Mouse (Mus musculus) layer of hippocampus, adult 9-11 months (tissue): ENCODE measurements around the gene Ren1.

Source experiments
- DNase-seq: peaks from one replicate; pipeline ENCODE4 v3.0.0; 2022

Ren1 gene

GRCm38 (mm10) chr1:133346531-133346930 lies 3.8 kb upstream of the Ren1 start:
- no peak for DNase-seq

DNA sequence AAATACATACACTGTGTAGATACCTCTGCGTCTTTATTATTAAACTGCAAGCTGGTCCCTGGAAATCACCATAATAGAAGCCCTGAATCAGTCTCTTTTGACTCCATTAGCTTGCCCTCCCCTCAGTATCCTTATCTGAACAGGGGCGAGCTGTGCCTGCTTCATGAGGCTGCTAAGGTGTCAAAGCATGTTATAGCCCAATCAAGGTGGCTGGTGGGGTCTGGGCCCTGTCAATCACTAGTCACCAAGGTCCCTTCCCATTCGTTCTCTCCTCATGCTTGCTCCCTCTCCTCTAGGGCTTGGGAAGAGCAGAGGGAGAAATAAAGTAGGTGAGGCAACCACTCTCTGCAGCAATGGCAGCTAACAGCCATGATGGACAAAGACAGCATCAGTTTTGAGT lies 3.1 kb upstream of the Ren1 start:
- DNase-seq, result no peak

DNA sequence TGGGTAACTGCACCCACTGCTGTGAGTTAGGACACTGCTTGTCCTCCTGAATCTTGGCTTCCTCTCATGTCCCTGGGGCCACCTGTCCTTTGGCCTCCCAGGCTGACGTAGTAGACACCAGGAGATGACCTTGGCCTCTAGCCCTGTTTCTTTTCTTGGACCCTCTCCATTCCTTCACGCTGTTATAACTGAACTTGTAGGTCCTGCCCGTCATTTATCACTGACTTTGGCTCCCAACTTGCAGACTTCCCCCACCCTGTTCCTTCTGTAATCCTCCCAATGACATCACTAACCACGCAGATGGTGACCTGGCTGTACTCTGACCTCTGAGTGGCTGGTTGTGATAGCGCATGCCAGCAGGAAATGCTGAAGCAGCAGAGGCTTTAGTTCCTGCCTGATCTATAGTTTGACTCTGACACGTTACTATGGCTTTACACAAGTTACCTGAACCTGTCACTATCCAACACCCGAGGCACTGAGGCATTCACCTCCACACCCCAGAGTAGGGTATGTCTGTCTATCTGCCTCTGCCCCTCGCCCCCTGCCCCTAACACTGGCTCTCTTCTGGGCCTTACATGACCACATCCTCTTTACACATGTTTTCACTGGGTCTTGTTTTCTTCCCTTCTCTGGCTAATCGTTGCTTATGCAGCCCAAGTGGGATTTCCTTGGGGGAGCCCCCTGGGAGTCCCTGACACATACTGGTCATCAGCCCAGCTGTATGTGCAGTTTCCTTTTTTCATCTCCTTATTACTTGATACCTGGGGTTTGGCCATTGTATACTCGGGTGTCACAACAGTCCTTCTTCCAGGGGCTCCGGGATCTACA lies 2.4 kb upstream of the Ren1 start:
- no peak for DNase-seq

DNA sequence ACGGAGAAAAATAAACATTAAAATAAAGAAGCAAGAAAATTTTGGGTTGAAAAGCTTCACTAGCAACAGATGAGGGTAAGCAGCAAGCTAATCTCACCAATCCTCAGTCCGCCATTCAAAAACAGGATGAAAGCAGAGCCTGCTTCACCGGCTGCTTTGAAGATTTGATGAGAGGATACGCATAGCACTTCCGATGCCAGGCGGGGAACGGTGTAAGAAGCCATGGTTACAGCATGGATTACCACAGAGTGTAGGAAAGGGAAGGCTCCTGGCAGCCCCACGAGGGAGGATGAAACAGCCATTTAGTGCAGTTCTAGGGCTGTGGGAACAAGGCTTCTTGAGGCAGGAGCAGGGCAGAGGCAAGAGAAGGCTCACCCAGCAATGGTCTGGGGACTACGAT lies 1.5 kb downstream of the Ren1 start:
- DNase-seq, result no peak

DNA sequence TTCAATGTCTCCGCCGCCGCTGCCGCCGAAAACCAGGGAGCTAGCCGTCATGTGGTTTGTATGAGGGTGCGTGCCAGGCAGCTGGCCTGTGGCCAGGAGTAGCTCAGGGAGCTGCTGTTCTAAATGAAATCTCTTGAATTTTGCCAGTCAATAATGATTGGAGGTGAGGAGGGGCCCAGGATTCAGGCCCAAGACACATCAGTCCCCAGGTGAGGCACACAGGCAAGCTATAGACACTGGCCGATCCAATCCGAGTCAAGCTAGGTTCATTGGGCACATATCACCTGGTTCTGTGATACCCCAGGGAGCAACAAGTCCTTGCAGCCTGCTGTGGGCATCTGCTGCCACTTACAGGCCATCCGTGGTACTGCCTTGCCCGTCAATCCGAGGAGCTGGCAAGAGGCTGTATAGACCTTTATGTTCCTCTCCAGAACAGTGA lies 3.1 kb downstream of the Ren1 start:
- DNase-seq, result peak; percentile 69

GRCm38 (mm10) chr1:133355469-133355868 lies 5.2 kb downstream of the Ren1 start:
- DNase-seq, result no peak

DNA sequence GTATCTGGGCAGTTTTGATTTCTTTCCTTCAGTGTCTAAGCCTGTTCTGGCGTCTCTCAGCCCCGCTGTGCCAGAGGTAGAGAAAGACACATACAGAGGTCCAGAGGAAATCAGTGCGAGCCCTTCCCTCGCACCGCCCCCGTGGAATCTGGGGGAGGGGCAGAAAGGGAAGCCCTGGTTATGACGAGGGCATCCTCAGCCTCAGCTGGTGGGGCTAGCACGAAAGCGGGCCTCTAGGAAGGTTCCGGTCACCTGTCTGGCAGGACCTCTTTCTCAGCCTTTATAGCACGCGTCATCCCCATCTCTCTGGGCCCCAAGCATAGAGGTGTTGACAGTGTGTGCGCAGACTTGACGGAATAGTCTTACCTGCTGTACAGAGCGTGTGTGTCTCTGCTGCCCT lies 5.6 kb downstream of the Ren1 start:
- DNase-seq, result no peak

GRCm38 (mm10) chr1:133356330-133356729 lies 6.0 kb downstream of the Ren1 start:
- DNase-seq, result no peak

DNA sequence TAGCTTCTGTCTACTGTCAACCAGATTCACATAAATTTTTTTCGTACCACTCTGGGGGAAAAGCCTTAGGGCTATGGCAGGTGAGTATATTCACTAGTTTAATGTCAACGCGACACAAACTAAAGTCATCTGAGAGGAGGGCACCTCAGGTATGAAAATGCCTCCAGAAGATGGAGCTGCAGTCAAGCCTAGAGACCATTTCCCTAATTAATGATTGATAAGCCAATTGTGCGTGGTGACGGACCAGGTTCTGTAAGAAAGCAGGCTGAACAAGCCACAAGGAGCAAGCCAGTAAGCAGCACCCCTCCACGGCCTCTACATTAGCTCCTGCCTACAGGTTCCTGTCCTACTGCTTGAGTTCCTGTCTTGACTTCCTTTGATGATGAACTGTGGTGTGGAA lies 10.7 kb downstream of the Ren1 start:
- DNase-seq, result no peak

DNA sequence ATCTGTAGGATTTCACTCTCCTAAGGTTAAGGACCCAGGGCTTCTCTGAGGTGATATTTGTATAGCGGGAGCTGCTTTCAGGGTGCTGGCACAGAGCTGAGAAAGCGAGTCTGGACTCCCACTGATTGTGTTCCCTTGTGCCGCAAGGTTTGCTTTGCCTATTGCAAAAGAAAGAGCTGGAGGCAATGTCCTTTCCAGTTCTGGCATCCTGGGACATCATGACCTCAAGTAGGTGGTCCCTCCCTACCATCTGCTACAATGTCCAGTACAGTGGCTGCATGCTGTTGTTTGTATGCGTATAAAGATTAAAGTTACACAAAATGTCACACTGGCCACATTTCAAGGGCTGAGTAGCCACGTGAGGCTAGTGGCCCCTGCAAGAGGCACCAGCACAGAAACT lies 11.8 kb downstream of the Ren1 start:
- no peak for DNase-seq

DNA sequence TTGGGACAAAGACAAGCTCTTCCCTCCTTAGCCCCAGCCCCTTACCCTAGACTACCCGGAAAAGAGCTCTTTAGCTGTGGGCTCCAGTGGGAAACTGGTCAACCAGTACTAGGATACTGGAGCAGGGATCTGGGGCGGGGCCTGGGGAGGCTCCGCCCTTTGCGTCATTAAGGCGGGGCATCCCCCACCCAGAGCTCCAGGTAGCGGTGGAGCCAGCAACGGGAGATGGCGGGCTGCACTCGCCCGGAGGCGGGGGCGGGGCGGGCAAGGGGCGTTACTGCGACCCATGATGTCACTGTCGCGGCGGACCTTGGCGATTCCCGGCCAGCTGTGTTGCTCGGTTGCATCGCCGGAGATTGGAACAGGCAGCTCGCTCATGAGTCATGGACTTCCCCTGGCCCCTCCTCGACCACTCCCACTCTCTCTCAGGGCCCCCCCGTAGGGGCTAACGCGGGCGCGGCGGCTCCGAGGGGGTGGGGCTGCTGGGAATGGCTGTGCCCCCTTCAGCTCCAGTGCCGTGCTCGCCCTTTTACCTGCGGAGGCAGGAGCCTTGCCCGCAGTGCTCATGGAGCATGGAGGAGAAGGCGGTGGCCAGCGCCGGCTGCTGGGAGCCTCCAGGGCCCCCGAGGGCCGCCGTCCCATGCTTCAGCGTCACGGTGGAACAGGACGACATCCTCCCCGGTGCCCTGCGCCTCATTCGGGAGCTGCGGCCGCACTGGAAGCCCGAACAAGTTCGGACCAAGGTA lies 13.1 kb downstream of the Ren1 start, which contains the start of gene Etnk2:
Etnk2 (plus strand) TSS at position 297 of the 746 bp plus-strand sequence.
- peak; percentile 56 for DNase-seq

- no peak for DNase-seq
Observed at GRCm38 (mm10) chr1:133364022-133364630, 13.8 kb downstream of the Ren1 start.

DNA sequence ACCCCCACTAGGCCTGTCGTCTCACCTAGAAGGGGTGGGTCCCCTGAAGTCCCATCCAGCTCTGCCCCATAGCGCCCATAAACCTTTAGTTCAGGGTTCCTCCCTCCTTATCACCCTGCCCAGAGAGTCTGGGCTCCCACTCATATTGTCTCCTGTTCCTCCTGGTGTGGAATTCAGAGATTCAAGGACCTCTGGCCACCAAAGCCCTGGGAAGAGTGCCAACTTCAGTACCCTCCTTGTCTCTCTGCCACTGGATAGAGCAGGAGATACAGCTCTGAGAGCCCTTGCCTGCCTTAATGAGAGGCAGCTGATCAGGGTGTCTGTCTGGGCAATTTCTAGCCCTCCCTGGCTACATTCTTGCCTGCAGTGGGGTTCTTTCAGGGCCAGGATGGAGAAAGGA lies 14.6 kb downstream of the Ren1 start:
- DNase-seq, result no peak

- DNase-seq, result no peak
Observed at GRCm38 (mm10) chr1:133366951-133367605, 16.8 kb downstream of the Ren1 start.

- DNase-seq, result no peak
Observed at GRCm38 (mm10) chr1:133367606-133368488, 17.5 kb downstream of the Ren1 start.

DNA sequence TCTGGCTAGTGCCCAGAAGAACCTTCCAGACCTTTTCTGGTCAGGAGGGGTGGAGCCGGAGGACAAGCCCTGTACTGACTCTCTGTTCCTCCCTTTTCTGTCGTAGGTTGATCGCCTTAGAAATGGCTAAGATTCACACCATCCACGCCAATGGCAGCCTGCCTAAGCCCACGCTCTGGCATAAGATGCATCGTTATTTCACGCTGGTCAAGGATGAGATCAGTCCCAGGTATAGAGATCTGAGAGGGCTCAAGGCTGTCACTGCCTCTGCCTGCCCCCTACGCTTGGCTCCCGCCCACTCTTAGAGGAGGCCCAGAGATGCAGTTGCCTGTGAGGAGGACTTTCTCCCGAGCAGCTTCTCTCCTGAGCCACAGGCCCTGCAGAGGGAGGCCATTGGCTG lies 18.3 kb downstream of the Ren1 start:
- DNase-seq, result no peak

GRCm38 (mm10) chr1:133370352-133370751 lies 20.0 kb downstream of the Ren1 start:
- no peak for DNase-seq

GRCm38 (mm10) chr1:133371431-133371830 lies 21.1 kb downstream of the Ren1 start:
- no peak for DNase-seq

GRCm38 (mm10) chr1:133372113-133372512 lies 21.8 kb downstream of the Ren1 start:
- no peak for DNase-seq

GRCm38 (mm10) chr1:133375696-133376346 lies 25.5 kb downstream of the Ren1 start:
- DNase-seq, result no peak

GRCm38 (mm10) chr1:133377547-133377946 lies 27.2 kb downstream of the Ren1 start:
- DNase-seq, result no peak
